Mouse (Mus musculus): ENCODE results near the gene Ror1.
A peak's percentile ranks its signal among the peaks of the same experiment; 100 is the strongest.

The Ror1 gene

DNA sequence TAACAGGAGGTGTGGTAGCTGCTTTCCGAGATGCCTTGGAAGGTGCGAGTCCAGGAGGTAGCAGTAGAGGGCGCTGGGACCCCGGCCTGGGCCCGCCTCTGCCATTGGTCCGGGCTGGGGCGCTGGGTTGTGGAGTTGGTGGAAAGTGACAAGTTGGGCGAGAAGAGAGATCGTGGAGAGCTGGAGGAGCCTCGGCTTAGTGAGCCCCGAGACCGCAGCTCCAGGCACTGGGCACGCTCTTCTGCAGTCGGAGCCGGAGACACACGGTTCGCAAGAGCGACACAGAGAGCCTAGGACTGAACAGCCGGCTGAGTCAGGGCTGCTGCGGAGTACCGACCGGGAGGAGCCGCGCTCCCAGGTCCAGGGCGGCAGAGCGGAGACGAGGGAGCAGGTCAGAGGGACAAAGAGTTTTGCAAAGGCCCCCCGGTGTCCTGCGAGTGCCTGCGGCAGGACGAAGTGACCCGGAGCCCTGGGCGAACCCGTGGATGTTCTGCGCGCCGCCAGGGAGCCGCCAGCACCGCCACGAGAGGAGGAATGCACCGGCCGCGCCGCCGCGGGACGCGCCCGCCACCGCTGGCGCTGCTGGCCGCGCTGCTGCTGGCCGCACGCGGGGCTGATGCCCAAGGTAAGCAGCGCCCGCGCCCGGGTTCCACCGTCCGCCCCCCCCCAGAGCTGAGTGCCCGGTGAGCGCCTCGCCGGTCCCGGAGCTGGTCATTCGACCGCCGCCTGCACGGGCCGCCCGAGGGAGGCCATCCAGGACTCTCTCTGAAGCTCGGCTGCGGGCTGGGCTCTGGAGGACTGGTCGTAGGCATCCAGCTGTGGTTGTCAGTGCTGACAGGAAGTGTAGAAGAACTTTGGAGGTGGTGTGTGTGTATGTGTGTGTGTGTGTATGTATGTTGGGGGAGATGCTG, at the start of gene Ror1:
Gene Ror1 (plus strand): TSS at position 107 of the 911 bp plus-strand sequence.
- no peak for DNase-seq (ENCODE audit: extremely low read depth, low read depth)

- DNase-seq (ENCODE audit: extremely low read depth, low read depth) = no peak
These were observed 48.5 kb upstream of the Ror1 start for GRCm38 (mm10) chr4:100047066-100047465.

GRCm38 (mm10) chr4:100048351-100048950, 47.1 kb upstream of the Ror1 start:
- DNase-seq (ENCODE audit: extremely low read depth, low read depth) = no peak

DNA sequence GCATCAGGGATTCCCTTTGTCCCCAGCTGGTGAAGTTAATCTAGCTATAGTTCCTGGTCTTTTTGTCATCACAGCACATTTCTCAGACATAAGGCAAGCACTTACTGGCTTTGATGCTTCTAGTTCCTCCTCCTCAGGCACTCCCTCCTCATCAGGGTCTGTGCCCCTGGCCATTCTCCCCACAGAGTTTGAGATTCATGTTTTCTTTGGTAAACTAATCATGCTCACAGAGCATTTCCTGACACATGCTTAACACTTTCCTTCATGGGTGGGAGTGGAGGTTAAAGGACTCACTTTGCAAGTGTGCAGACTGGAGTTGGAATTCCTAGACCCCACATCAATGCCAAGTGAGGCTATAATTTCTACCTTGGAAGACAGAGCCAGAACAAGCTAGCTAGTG, 43.8 kb upstream of the Ror1 start:
- no peak for DNase-seq (ENCODE audit: extremely low read depth, low read depth)

- peak; percentile 48 for DNase-seq (ENCODE audit: extremely low read depth, low read depth)
These were observed 43.3 kb upstream of the Ror1 start for GRCm38 (mm10) chr4:100052258-100052657.

GRCm38 (mm10) chr4:100056046-100056445, 39.5 kb upstream of the Ror1 start:
- no peak for DNase-seq (ENCODE audit: extremely low read depth, low read depth)

DNA sequence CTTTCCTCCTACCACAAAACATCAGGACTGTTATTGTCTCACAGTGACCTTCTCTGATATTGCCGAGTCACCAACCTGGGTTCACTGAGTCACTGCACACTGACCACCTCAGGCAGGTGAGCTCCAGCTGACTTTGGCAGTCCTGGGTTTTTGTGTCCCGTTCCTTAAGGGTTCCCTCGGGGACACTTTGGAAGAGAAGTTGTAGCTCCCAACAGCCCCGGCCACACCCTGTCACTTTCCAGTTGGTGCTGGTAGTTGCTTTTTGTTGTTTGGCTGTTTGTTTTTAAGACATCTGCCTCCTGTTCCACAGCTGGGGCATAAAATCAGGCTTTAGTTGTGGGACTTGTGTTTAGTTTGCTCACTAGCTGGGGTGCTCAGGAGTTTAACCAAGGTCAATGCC, 39.1 kb upstream of the Ror1 start:
- no peak for DNase-seq (ENCODE audit: extremely low read depth, low read depth)

DNA sequence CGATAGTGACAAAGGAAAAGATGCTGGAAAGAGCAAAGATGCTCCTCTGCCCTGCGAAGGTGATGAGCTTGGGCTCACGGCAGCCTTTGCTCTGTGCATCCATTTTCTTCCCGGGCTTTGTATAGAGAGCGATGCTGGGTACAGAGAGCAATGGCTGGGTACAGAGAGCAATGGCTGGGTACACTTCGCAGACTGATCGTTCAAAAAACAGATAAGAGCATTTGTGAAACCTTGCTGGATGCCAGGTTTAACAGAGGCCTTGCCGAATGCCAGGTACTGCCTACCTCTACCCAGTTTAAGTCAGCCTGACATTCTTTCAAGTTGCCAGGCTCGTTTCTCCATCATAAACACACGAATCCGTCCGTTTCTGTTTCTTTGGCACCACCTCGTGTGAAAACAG, 38.2 kb upstream of the Ror1 start:
- no peak for DNase-seq (ENCODE audit: extremely low read depth, low read depth)

DNA sequence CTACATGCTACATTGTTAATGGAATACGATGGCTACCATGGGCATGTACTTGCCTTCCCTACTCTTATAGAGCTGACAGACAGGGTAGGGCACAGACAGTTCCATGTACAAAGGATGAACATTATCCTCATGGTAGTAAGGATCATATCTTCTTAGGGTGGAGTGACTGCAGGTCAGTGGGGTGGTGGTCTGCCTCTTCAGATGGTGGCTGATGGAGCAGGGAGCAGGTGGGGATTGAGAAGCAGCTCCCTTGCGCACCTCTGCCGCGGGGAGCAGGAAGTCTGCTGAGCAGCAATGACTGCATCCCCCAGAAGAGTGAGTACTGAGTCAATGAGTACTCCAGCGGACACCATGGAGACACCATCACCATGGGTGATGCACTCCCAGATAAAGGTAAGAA, 37.0 kb upstream of the Ror1 start:
- no peak for DNase-seq (ENCODE audit: extremely low read depth, low read depth)

DNA sequence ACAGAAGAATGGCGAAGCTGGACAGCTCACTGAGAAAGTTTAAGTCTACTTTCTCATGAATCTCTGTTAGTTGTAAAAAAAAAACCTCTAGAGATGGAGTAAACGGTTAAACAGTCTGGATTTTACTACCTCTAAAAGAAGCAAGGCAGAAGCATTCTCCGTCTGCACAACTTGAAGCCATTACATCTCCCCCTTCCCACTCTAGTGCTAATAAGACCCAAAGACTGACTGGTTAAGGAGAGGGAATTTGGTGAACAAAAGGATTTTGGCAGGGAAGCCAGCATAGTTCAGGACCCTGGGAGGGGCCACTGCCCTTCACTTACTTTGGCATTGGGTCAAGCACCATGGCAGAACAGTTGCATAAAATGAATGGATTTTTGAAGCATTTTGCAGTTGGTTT, 35.8 kb upstream of the Ror1 start:
- DNase-seq (ENCODE audit: extremely low read depth, low read depth) = no peak

- no peak for DNase-seq (ENCODE audit: extremely low read depth, low read depth)
These were observed 34.1 kb upstream of the Ror1 start for GRCm38 (mm10) chr4:100061396-100062066.

DNA sequence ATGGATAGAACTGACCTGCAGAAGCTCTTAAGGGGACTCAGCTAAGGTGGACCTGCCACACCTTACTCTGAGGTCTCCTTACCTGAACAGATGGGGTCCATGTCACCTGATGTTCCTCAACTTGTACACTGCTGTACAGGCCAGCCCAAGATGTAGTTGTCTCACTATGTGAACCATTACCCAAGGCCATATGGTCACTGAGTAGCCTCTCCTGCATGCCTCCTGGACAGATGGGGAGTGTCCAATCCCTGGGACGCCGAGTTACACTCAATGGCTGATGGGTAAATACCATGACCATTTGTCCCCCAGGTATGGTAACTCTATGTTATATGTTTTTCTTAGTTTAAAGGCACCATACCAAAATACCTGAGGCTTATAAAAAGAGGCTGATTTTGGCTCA, 29.9 kb upstream of the Ror1 start:
- no peak for DNase-seq (ENCODE audit: extremely low read depth, low read depth)

DNA sequence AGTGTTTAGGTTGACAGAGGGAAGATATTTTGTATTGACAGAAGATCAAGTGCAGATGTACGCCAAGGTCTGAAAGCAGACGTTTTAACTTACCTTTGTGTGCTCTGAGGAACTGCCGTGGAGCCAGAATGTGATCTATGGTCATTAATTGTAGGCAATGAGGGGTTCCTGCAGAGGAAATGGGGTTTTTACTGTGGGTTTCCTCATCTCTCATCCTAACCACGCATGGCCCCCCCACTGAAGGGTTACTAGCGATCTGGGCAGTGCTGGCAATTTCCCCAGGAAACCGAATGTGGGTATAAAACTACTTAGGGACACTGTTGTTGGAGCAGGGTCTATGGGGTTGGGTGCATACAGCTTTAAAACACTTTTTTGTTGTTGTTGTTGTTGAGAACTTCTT, 25.5 kb upstream of the Ror1 start:
- no peak for DNase-seq (ENCODE audit: extremely low read depth, low read depth)

GRCm38 (mm10) chr4:100096596-100097181, 1.1 kb downstream of the Ror1 start:
- DNase-seq (ENCODE audit: extremely low read depth, low read depth) = no peak

DNA sequence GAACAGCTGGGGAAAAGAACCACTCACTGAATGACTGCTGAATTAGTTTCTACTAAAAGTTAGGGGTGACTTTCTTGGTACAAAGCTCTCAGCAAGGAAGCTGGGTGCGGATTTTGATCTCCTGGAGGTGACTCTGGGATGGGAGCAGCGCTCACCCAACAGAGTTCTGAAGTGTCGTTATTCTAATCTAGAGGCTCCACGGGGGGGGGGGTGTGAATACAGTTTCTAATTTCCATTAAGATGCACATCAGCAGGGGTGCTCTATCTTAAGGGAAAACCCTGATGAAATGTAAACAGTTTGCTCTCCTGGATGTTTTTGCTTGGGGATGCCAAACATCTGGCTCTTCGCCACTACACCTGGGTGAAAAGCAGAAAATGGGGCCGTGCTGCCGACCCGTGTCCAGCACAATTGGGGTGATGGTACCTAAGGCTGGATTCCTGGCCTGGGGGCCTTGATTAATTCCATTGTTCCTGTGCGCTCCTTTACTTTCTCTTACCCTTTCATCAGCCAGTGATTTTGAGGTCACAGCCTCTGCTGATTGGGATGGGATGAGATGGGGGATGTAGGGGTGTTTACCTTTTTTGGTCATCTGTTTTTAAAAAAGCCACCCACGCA, 1.9 kb downstream of the Ror1 start:
- DNase-seq (ENCODE audit: extremely low read depth, low read depth) = no peak

- DNase-seq (ENCODE audit: extremely low read depth, low read depth) = no peak
These were observed 5.7 kb downstream of the Ror1 start for GRCm38 (mm10) chr4:100101066-100101820.

DNA sequence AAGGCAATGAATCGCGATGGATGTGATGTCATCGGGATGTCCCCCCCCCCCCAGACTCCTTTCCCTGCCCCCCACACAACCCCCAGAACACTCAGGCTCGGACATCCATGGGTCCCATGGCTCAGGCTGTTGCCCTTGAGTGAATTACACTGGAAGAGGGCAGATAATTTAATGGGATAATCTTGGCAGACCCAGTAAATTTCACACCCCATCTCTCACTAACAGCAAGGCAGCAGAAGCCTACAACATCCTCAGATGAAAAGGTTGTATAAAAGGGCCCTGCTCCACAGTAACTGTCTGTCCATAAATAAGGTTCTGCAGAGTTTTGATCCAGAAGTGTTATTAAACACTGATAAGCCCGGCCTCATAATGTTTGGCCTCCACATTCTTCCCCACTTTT, 6.3 kb downstream of the Ror1 start:
- DNase-seq (ENCODE audit: extremely low read depth, low read depth) = no peak

GRCm38 (mm10) chr4:100104241-100104640, 8.7 kb downstream of the Ror1 start:
- DNase-seq (ENCODE audit: extremely low read depth, low read depth) = no peak

- DNase-seq (ENCODE audit: extremely low read depth, low read depth) = no peak
These were observed 12.0 kb downstream of the Ror1 start for GRCm38 (mm10) chr4:100107593-100107992.

DNA sequence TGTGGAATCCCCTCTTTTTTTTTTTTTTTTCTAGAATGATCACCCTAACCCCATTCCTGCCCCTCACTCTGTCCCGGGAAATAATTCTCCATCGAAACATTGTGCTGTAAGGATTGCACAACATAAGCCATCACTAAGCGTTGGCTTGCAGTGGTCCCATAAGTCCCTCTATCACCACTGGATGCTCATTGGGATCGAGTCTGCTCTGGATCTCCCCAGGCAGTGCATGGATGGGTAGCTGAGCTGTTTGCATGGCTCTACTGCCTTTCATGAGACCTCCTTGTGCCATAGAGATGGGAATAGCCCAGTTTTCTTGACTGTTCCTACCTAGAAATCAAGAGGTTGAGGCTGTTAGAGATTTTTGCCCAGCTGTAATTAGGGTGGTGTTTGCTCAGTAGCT, 13.0 kb downstream of the Ror1 start:
- DNase-seq (ENCODE audit: extremely low read depth, low read depth) = no peak

- DNase-seq (ENCODE audit: extremely low read depth, low read depth) = no peak
These were observed 18.6 kb downstream of the Ror1 start for GRCm38 (mm10) chr4:100114148-100114547.
